28 mouse cellular contexts compared by ENCODE assay signal in genomic region chr14:24176609-24177008, GRCm38 (mm10).
DNase-seq lines count a peak whose midpoint lies in the region; ATAC-seq lines count a peak whose summit lies in the region.
"Had no signal": no experiment of that assay in that cellular context is flagged by ENCODE, and none has a peak within 500 bp of the region (broad histone marks: within the 10 kb centered on the region; RNA-seq: fewer than 3 reads in every experiment).

No protein-coding gene starts in this region.

- no peak overlapping the region for H3K27ac ChIP-seq in heart, embryonic 13.5 days (replicated peaks)
- H3K27ac ChIP-seq in kidney, embryonic 14.5 days (ENCODE audit: low read depth, low read length) = no peak overlapping the region
- H3K27ac ChIP-seq: embryonic facial prominence, embryonic 10.5 days; embryonic facial prominence, embryonic 15.5 days; forebrain, embryonic 12.5 days; heart, embryonic 10.5 days; layer of hippocampus, adult 2 months; liver, embryonic 12.5 days; macrophage; midbrain, embryonic 13.5 days had no signal

- H3K27me3 ChIP-seq in heart, embryonic 13.5 days (replicated peaks) = no peaks in the 10 kb centered on the region
- no peaks in the 10 kb centered on the region for H3K27me3 ChIP-seq in kidney, embryonic 14.5 days (ENCODE audit: control insufficient read depth, insufficient read depth, low read length)
- H3K27me3 ChIP-seq: embryonic facial prominence, embryonic 15.5 days; forebrain, embryonic 12.5 days; hindbrain, embryonic 13.5 days; midbrain, embryonic 13.5 days had no signal

- no peak overlapping the region for H3K4me3 ChIP-seq in heart, embryonic 13.5 days
- no peak overlapping the region for H3K4me3 ChIP-seq in kidney, embryonic 14.5 days (ENCODE audit: low read length)
- H3K4me3 ChIP-seq: embryonic facial prominence, embryonic 10.5 days; embryonic facial prominence, embryonic 15.5 days; forebrain, embryonic 12.5 days; heart, embryonic 10.5 days; hindbrain, embryonic 13.5 days; layer of hippocampus, adult 2 months; liver, embryonic 12.5 days; midbrain, embryonic 13.5 days had no signal

- ATAC-seq in heart, embryonic 13.5 days (ENCODE audit: extremely low read depth, insufficient number of reproducible peaks, low FRiP score, low TSS enrichment) = no peak
- 0 out of 2 replicates have a peak, but pooled peaks have one; percentile 44 for ATAC-seq in kidney, embryonic 14.5 days (ENCODE audit: low FRiP score, low TSS enrichment)
- ATAC-seq: forebrain, postnatal 0 days; intestine, embryonic 16.5 days; liver, embryonic 12.5 days; liver, postnatal 0 days; midbrain, embryonic 13.5 days had no signal

- 60% methylated on average over 10 of the region's 10 CpGs for WGBS in heart, embryonic 13.5 days
- WGBS in kidney, embryonic 14.5 days = 55% methylated on average over 10 of the region's 10 CpGs

- no peak overlapping the region for H3K4me2 ChIP-seq in heart, embryonic 13.5 days
- no peak overlapping the region for H3K4me2 ChIP-seq in kidney, embryonic 14.5 days (replicated peaks; ENCODE audit: low read depth, low read length)
- H3K4me2 ChIP-seq: embryonic facial prominence, embryonic 15.5 days; forebrain, embryonic 12.5 days; hindbrain, embryonic 13.5 days; liver, embryonic 12.5 days; midbrain, embryonic 13.5 days had no signal

- no peak for DNase-seq in heart, adult 18-20 months
- DNase-seq in kidney, postnatal 14 days = peak; percentile 58
- no peak for DNase-seq in urinary bladder, postnatal 10 days (ENCODE audit: low spot score)
- no peak for DNase-seq in adrenal gland, adult 2 months
- no peak for DNase-seq in layer of hippocampus, postnatal 25 days (ENCODE audit: extremely low spot score in 1 of 2, low spot score in 1 of 2)
- DNase-seq: adrenal gland, postnatal 25 days; cerebellum, adult 11-12 months; cerebellum, postnatal 14 days; forebrain, postnatal 0 days; gastrocnemius, postnatal 14 days; heart, postnatal 4 days; left cerebral cortex, postnatal 4 days; liver, postnatal 0 days; lung, postnatal 10 days; thymus, postnatal 4 days had no signal

- H3K36me3 ChIP-seq in heart, embryonic 13.5 days = peaks cover 62% of the 10 kb centered on the region
- H3K36me3 ChIP-seq in kidney, embryonic 14.5 days (ENCODE audit: control insufficient read depth, insufficient read depth, low read length) = peaks cover 46% of the 10 kb centered on the region; the same call in 1 of the 2 replicates

- 0 out of 2 replicates have a peak overlapping the region, but pooled peaks have one; percentile 12 for H3K9ac ChIP-seq in heart, embryonic 13.5 days
- H3K9ac ChIP-seq in kidney, embryonic 14.5 days (ENCODE audit: low read depth, low read length) = no peak overlapping the region
- H3K9ac ChIP-seq: embryonic facial prominence, embryonic 15.5 days; forebrain, embryonic 12.5 days; forebrain, postnatal 0 days; hindbrain, embryonic 13.5 days; liver, embryonic 12.5 days; liver, postnatal 0 days; midbrain, embryonic 13.5 days had no signal

- H3K9me3 ChIP-seq in heart, embryonic 13.5 days = no peaks in the 10 kb centered on the region
- no peaks in the 10 kb centered on the region for H3K9me3 ChIP-seq in kidney, embryonic 14.5 days (ENCODE audit: control insufficient read depth, low read length)
- H3K9me3 ChIP-seq: embryonic facial prominence, embryonic 10.5 days; embryonic facial prominence, embryonic 15.5 days; forebrain, embryonic 12.5 days; G1E; heart, embryonic 10.5 days; hindbrain, embryonic 13.5 days; liver, embryonic 12.5 days; midbrain, embryonic 13.5 days had no signal

- H3K4me1 ChIP-seq in heart, embryonic 13.5 days = peaks cover 12% of the 10 kb centered on the region
- H3K4me1 ChIP-seq in kidney, embryonic 14.5 days (ENCODE audit: control insufficient read depth, insufficient read depth, low read length) = 0 out of 2 replicates have a peak, but pooled peaks cover 5% of the 10 kb centered on the region
- H3K4me1 ChIP-seq: forebrain, embryonic 12.5 days; liver, embryonic 12.5 days had no signal
